In the genomic region with DNA sequence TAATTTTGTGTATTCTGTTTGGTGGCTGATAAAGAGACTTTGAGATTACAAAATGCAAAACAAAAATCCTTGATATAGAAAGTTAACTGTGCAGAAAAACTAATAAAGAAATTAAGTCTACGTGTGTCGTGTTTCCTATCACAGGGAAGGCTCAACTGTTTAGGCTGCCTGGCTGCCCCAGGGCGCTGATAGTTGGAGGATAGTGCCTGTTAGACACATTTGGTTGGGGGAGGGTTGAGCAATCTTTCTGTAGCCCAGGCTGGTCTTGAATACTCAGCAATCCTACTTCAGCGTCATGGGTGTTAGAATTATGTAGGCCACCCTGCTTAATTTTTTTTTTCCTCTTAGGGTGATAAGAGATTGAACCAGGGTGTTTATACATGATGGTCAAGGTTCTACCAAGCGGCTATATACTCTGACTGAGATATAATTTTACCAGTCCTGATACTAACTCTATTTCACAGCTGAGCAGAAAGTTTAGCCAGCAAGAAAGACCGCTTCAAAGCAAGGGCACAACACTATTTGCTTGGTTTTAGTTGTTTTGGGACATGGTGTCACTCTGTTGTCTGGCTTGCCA, we compare ENCODE assay signal across 8 mouse cellular contexts. TPM values are rescaled to one million over a fixed set of nuclear protein-coding genes. Genes with fewer than 3 reads are reported as not detected.
DNase-seq lines count a peak whose midpoint lies in the region; ATAC-seq and TF ChIP-seq lines count a peak whose summit lies in the region.

No protein-coding gene starts in this region.

- no peaks in the 10 kb centered on the region for H3K9me3 ChIP-seq in embryonic facial prominence, embryonic 14.5 days (ENCODE audit: control insufficient read depth, low read length)
- no peaks in the 10 kb centered on the region for H3K9me3 ChIP-seq in intestine, embryonic 16.5 days (ENCODE audit: control insufficient read depth, low read length)
- no peaks in the 10 kb centered on the region for H3K9me3 ChIP-seq in midbrain, embryonic 16.5 days (replicated peaks; ENCODE audit: control insufficient read depth, low read length, poor library complexity, severe bottlenecking)

- H3K9ac ChIP-seq in embryonic facial prominence, embryonic 14.5 days (ENCODE audit: low read depth, low read length), result peak overlapping the region; percentile 80
- peak overlapping the region; percentile 89 for H3K9ac ChIP-seq in intestine, embryonic 16.5 days (ENCODE audit: low read depth, low read length)
- H3K9ac ChIP-seq in midbrain, embryonic 16.5 days (ENCODE audit: low read depth, low read length), result no peak overlapping the region

- H3K4me3 ChIP-seq in layer of hippocampus, adult 2 months, result peak overlapping the region; percentile 85; the same call in 1 of the 2 replicates
- H3K4me3 ChIP-seq in embryonic facial prominence, embryonic 14.5 days (ENCODE audit: low read depth, low read length), result peak overlapping the region; percentile 86
- H3K4me3 ChIP-seq in intestine, embryonic 16.5 days (ENCODE audit: low read length), result peak overlapping the region; percentile 96; the same call in 1 of the 2 replicates
- H3K4me3 ChIP-seq in midbrain, embryonic 16.5 days (ENCODE audit: low read depth, low read length), result no peak overlapping the region; the same call in 1 of the 2 replicates

- no peak for TF ChIP-seq CTCF in layer of hippocampus, adult 2 months (conservative IDR thresholded peaks at IDR 0.05)

- DNase-seq in layer of hippocampus, adult 2 months (ENCODE audit: low spot score in 2 of 2), result no peak
- DNase-seq in layer of hippocampus, postnatal 10 days (ENCODE audit: low spot score in 2 of 2), result no peak
- no peak for DNase-seq in embryonic facial prominence, embryonic 14.5 days (ENCODE audit: low spot score)
- DNase-seq in cerebellum, adult 18-20 months, result no peak
- no peak for DNase-seq in gastrocnemius, adult 8-10 months (ENCODE audit: low spot score in 2 of 2)

- 81% methylated on average over 6 of the region's 6 CpGs for WGBS in embryonic facial prominence, embryonic 14.5 days
- WGBS in intestine, embryonic 16.5 days, result 85% methylated on average over 6 of the region's 6 CpGs
- 90% methylated on average over 6 of the region's 6 CpGs for WGBS in midbrain, embryonic 16.5 days

- no peak for ATAC-seq in embryonic facial prominence, embryonic 14.5 days (ENCODE audit: low read depth)
- ATAC-seq in intestine, embryonic 16.5 days, result no peak
- ATAC-seq in midbrain, embryonic 16.5 days, result no peak
- ATAC-seq in cerebellum, adult (ENCODE audit: insufficient number of reproducible peaks, low FRiP score, low TSS enrichment), result no peak

- peak overlapping the region; percentile 72 for H3K4me2 ChIP-seq in embryonic facial prominence, embryonic 14.5 days (ENCODE audit: low read depth, low read length)
- peak overlapping the region; percentile 87 for H3K4me2 ChIP-seq in intestine, embryonic 16.5 days (ENCODE audit: low read depth, low read length)
- peak overlapping the region; percentile 92 for H3K4me2 ChIP-seq in midbrain, embryonic 16.5 days (ENCODE audit: low read length)

- H3K27me3 ChIP-seq in embryonic facial prominence, embryonic 14.5 days (replicated peaks; ENCODE audit: control insufficient read depth, insufficient read depth, low read length), result no peaks in the 10 kb centered on the region
- no peaks in the 10 kb centered on the region for H3K27me3 ChIP-seq in intestine, embryonic 16.5 days (replicated peaks; ENCODE audit: control insufficient read depth, insufficient read depth, low read length)
- H3K27me3 ChIP-seq in midbrain, embryonic 16.5 days (ENCODE audit: control insufficient read depth, insufficient read depth, low read depth, low read length), result no peaks in the 10 kb centered on the region

- H3K36me3 ChIP-seq in embryonic facial prominence, embryonic 14.5 days (ENCODE audit: control insufficient read depth, insufficient read depth, low read length), result peaks cover 23% of the 10 kb centered on the region
- peaks cover 9% of the 10 kb centered on the region; the same call in 1 of the 2 replicates for H3K36me3 ChIP-seq in intestine, embryonic 16.5 days (ENCODE audit: control insufficient read depth, insufficient read depth, low read length)
- peaks cover 32% of the 10 kb centered on the region for H3K36me3 ChIP-seq in midbrain, embryonic 16.5 days (ENCODE audit: control insufficient read depth, insufficient read depth, low read length)

- H3K27ac ChIP-seq in layer of hippocampus, adult 2 months, result peak overlapping the region; percentile 86
- H3K27ac ChIP-seq in embryonic facial prominence, embryonic 14.5 days (replicated peaks; ENCODE audit: low read depth, low read length), result no peak overlapping the region; the same call in 1 of the 2 replicates
- no peak overlapping the region for H3K27ac ChIP-seq in intestine, embryonic 16.5 days (ENCODE audit: low read length)
- no peak overlapping the region for H3K27ac ChIP-seq in midbrain, embryonic 16.5 days (ENCODE audit: low read length)

- H3K4me1 ChIP-seq in embryonic facial prominence, embryonic 14.5 days (ENCODE audit: control insufficient read depth, insufficient read depth, low read length), result peaks cover 11% of the 10 kb centered on the region
- peaks cover 17% of the 10 kb centered on the region for H3K4me1 ChIP-seq in intestine, embryonic 16.5 days (ENCODE audit: control insufficient read depth, insufficient read depth, low read length)
- peaks cover 16% of the 10 kb centered on the region for H3K4me1 ChIP-seq in midbrain, embryonic 16.5 days (ENCODE audit: control insufficient read depth, insufficient read depth, low read length)

RNA-seq across cellular contexts. Expression of a gene that starts 0.8 kb away (rescaled TPM):
- 10 to 100 TPM; 16.4 to 21.9 TPM for total RNA-seq in layer of hippocampus, adult 2 months (2021)
- total RNA-seq in layer of hippocampus, postnatal 10 days (2021), result 10 to 100 TPM; 21.7 to 27.4 TPM
- 16.7 and 16.8 TPM in 2 replicates for polyA plus RNA-seq in embryonic facial prominence, embryonic 14.5 days (2014; fragmentation: Nextera tagmentation; extraction: Ambion mirVana)
- polyA plus RNA-seq in intestine, embryonic 16.5 days (2015; fragmentation: Nextera tagmentation; extraction: Ambion mirVana), result 16.1 and 18.4 TPM in 2 replicates
- 34.3 TPM in 2 replicates for polyA plus RNA-seq in midbrain, embryonic 16.5 days (2015; fragmentation: Nextera tagmentation; extraction: Ambion mirVana)
- 10 to 100 TPM; 14.2 to 15.5 (median 14.9) TPM for total RNA-seq in gastrocnemius, adult 8-10 months (2022)

RNA-seq across cellular contexts. Expression of a gene that starts 38.1 kb away (rescaled TPM):
- 1,000 to 10,000 TPM; 1,421 to 1,432 TPM for total RNA-seq in layer of hippocampus, adult 2 months (2021)
- 1,000 to 10,000 TPM; 1,214 to 1,219 TPM for total RNA-seq in layer of hippocampus, postnatal 10 days (2021)
- polyA plus RNA-seq in embryonic facial prominence, embryonic 14.5 days (2014; fragmentation: Nextera tagmentation; extraction: Ambion mirVana), result 44.7 and 53.4 TPM in 2 replicates
- 14.4 and 15.3 TPM in 2 replicates for polyA plus RNA-seq in intestine, embryonic 16.5 days (2015; fragmentation: Nextera tagmentation; extraction: Ambion mirVana)
- 394 and 511 TPM in 2 replicates for polyA plus RNA-seq in midbrain, embryonic 16.5 days (2015; fragmentation: Nextera tagmentation; extraction: Ambion mirVana)
- 1 to 10 TPM; 3.6 to 4.0 (median 3.9) TPM for total RNA-seq in gastrocnemius, adult 8-10 months (2022)

Comparison
In these comparisons a context has a peak if more than half of its experiments do, and no peak if none do; other contexts are left out.
1. RNA of a gene that starts 38.1 kb away (total RNA-seq): 1,421 to 1,432 TPM in layer of hippocampus, adult 2 months and 1,214 to 1,219 TPM in layer of hippocampus, postnatal 10 days; 3.6 to 4.0 TPM in gastrocnemius, adult 8-10 months; every median in the first group is over 100 times any median in the second.
2. Peak in every context shown above with its lines, with median percentiles within 50 percentile points of each other: H3K4me2 ChIP-seq.